In the genomic region with DNA sequence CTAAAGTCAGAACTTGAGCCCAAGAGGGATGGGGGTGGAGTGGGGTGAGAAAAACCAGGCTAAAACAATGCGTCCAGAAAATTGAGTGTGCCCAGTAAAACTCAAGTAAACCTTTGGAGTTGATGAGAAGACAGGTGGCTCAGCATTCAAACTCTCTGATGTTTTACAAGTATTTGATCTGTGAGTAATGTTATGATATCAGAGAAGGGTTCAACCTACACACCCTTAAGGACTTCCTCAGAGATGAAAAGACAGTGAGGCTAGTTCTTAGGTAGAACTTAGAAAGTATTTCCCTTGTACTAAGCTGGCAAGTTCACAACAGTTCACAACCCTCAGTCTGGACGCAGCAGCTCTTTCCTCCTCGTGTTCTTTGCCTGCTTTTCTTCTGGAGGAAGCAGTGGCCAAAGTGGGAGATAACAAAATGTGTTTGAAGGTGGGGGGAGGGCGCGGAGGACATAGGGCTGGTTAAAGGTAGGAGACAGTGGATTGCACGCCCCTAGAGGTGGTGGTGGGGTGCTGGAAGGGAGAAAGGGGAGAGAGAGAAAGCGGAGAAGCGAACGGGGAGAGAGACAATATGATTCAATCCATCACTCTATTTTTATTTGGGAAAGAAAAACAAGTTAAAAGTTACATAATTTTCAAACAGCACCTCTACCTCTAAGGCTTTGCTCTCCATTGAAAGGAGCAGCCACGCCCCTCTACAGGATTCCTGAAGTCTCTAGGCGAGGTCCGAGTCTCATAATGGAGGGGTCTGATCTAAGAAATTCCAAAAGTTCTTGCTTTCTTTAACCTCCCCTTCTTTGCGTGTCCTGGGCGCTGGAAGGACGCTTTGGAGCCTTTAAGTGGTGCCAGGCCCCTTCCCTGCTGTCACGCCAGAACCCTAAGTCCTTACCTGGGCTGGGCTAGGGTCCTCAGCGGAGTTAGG, we compare ENCODE assay signal across 10 mouse cellular contexts. TPM values are rescaled to one million over a fixed set of nuclear protein-coding genes. Genes with fewer than 3 reads are reported as not detected.
DNase-seq lines count a peak whose midpoint lies in the region; ATAC-seq and TF ChIP-seq lines count a peak whose summit lies in the region.
"Had no signal": no experiment of that assay in that cellular context is flagged by ENCODE, and none has a peak within 500 bp of the region (broad histone marks: within the 10 kb centered on the region; RNA-seq: fewer than 3 reads in every experiment).

No protein-coding gene starts in this region.

- peaks cover 16% of the 10 kb centered on the region for H3K4me1 ChIP-seq in heart, embryonic 12.5 days (replicated peaks)
- H3K4me1 ChIP-seq in E14TG2a.4 (replicated peaks; ENCODE audit: low read depth, low read length), result peaks cover 19% of the 10 kb centered on the region
- peaks cover 84% of the 10 kb centered on the region for H3K4me1 ChIP-seq in megakaryocyte, embryonic 14.5 days

- ATAC-seq in heart, embryonic 12.5 days (ENCODE audit: insufficient number of reproducible peaks, low FRiP score), result no peak
- ATAC-seq in hematopoietic stem cell, adult 5-6 weeks (replicated peaks in 1 of 2; ENCODE audit: insufficient read depth in 1 of 2, low FRiP score in 2 of 2, low TSS enrichment in 1 of 2, low read depth in 1 of 2, poor library complexity in 2 of 2, severe bottlenecking in 2 of 2), result peak; percentile 41 to 48; a peak in 2 of 4 replicates

- 6% methylated on average over 17 of the region's 17 CpGs for WGBS in heart, embryonic 12.5 days

- H3K4me2 ChIP-seq in heart, embryonic 12.5 days, result peak overlapping the region; percentile 95

- no peak for DNase-seq in heart, adult 11 months
- no peak for DNase-seq in natural killer cell, adult 2 months (ENCODE audit: low spot score in 2 of 2)
- no peak for DNase-seq in left cerebral cortex, postnatal 36 days (ENCODE audit: low spot score in 2 of 2)
- no peak for DNase-seq in cerebellum, adult 18-20 months

- peak overlapping the region; percentile 61; the same call in 1 of the 2 replicates for H3K9ac ChIP-seq in heart, embryonic 12.5 days

- no peaks in the 10 kb centered on the region for H3K9me3 ChIP-seq in heart, embryonic 12.5 days (replicated peaks)
- H3K9me3 ChIP-seq in E14TG2a.4 (ENCODE audit: low read length), result no peaks in the 10 kb centered on the region
- H3K9me3 ChIP-seq in megakaryocyte, embryonic 14.5 days, result no peaks in the 10 kb centered on the region

- H3K4me3 ChIP-seq in heart, embryonic 12.5 days, result peak overlapping the region; percentile 47
- H3K4me3 ChIP-seq in E14TG2a.4 (replicated peaks; ENCODE audit: low read length), result peak overlapping the region; percentile 77
- H3K4me3 ChIP-seq in megakaryocyte, embryonic 14.5 days (replicated peaks), result peak overlapping the region; percentile 89

- intact Hi-C loops in left cerebral cortex, postnatal 36 days (cut with DNase I), result no loop called here

- no peaks in the 10 kb centered on the region for H3K36me3 ChIP-seq in heart, embryonic 12.5 days
- H3K36me3 ChIP-seq in E14TG2a.4 (ENCODE audit: insufficient read depth, low read length), result no peaks in the 10 kb centered on the region
- H3K36me3 ChIP-seq in megakaryocyte, embryonic 14.5 days (replicated peaks; ENCODE audit: low read length), result peaks cover 73% of the 10 kb centered on the region

- TF ChIP-seq CTCF in E14TG2a.4 (conservative IDR thresholded peaks at IDR 0.05; ENCODE audit: low read length), result no peak

- no peak overlapping the region for H3K27ac ChIP-seq in heart, embryonic 12.5 days (ENCODE audit: poor library complexity, severe bottlenecking)

- H3K27me3 ChIP-seq in heart, embryonic 12.5 days (replicated peaks), result 0 out of 2 replicates have a peak, but pooled peaks cover 4% of the 10 kb centered on the region
- peaks cover 31% of the 10 kb centered on the region for H3K27me3 ChIP-seq in E14TG2a.4 (ENCODE audit: insufficient read depth, low read length)
- H3K27me3 ChIP-seq in megakaryocyte, embryonic 14.5 days (replicated peaks), result no peaks in the 10 kb centered on the region
- H3K27me3 ChIP-seq: CH12.LX had no signal

RNA-seq across cellular contexts. Expression of a gene that starts 0.6 kb away (rescaled TPM):
- 0.26 and 0.31 TPM in 2 replicates for polyA plus RNA-seq in heart, embryonic 12.5 days (2016; fragmentation: Nextera tagmentation; extraction: Ambion mirVana)
- 3.9 and 8.8 TPM in 2 replicates for total RNA-seq in hematopoietic stem cell, adult 5-6 weeks (2017)
- 0.83 and 2.1 TPM in 2 replicates for polyA plus RNA-seq in megakaryocyte, embryonic 14.5 days (2012; ENCODE audit: insufficient read depth, low replicate concordance)
- total RNA-seq in left cerebral cortex, postnatal 36 days (2021), result under 1 TPM in 1 of 2 experiments, not detected in 1; 0.20 TPM
- total RNA-seq: CH12.LX had no signal
- polyA plus RNA-seq: testis, adult 2 months had no signal

RNA-seq across cellular contexts. Expression of a gene that starts 40.2 kb away (rescaled TPM):
- not detected in 2 replicates for polyA plus RNA-seq in heart, embryonic 12.5 days (2016; fragmentation: Nextera tagmentation; extraction: Ambion mirVana)
- total RNA-seq in hematopoietic stem cell, adult 5-6 weeks (2017), result 0.25 and 1.3 TPM in 2 replicates
- polyA plus RNA-seq in megakaryocyte, embryonic 14.5 days (2012; ENCODE audit: insufficient read depth, low replicate concordance), result 2.4 and 4.5 TPM in 2 replicates
- total RNA-seq in left cerebral cortex, postnatal 36 days (2021), result 1 to 10 TPM; 2.9 to 3.7 TPM
- total RNA-seq: CH12.LX had no signal

RNA-seq across cellular contexts. Expression of a gene that starts 43.1 kb away (rescaled TPM):
- polyA plus RNA-seq in heart, embryonic 12.5 days (2016; fragmentation: Nextera tagmentation; extraction: Ambion mirVana), result 0.21 and 0.26 TPM in 2 replicates
- total RNA-seq in hematopoietic stem cell, adult 5-6 weeks (2017), result 4.2 and 7.8 TPM in 2 replicates
- 1.9 TPM in 1 of 2 replicates, not detected in the other for polyA plus RNA-seq in megakaryocyte, embryonic 14.5 days (2012; ENCODE audit: insufficient read depth, low replicate concordance)
- total RNA-seq in left cerebral cortex, postnatal 36 days (2021), result not detected
- total RNA-seq: CH12.LX had no signal
